Mouse (Mus musculus): ENCODE data around the gene Foxd4.

Foxd4 gene

GRCm38 (mm10) chr19:24900581-24901220, at the start of gene Foxd4:
Foxd4 (minus strand) TSS chr19:24901197.
- DNase-seq (ENCODE audit: low spot score in 2 of 2), result peak in 1 of 2 experiments; percentile 9

DNA sequence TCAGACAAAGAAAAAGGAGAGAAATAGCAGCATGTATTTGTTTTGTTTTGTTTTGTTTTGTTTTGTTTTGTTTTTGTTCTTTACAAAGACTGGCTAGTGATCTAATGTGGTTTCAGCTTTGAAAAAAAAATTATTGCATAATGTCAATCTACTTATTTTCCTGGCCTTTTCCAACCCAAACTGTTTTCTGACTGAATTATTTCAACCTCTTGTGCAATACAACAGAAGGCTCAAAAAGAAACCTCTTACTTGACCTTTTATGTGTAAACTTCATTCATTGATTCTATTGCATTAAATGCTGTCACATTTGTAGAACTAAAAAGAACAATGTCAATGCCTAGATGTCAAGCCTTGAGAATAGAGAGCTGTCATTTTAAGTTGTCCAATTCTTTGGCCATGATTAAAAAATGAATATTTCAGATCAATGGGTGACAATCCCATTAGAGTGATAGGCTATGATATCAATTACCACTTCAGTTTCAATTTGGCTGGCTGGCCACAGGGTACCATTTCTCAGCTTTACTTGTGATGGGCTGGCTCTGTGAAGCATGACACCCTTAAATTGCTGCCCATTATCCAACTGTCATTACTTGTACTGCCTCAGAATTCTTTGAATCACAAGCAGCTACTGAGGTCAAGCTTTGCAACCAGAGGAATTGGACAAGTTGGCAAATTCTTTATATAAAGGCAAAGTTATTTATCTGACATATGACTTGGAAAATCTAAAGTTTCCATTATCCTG, 44.7 kb upstream of the Foxd4 start:
- DNase-seq (ENCODE audit: low spot score in 2 of 2), result no peak

DNA sequence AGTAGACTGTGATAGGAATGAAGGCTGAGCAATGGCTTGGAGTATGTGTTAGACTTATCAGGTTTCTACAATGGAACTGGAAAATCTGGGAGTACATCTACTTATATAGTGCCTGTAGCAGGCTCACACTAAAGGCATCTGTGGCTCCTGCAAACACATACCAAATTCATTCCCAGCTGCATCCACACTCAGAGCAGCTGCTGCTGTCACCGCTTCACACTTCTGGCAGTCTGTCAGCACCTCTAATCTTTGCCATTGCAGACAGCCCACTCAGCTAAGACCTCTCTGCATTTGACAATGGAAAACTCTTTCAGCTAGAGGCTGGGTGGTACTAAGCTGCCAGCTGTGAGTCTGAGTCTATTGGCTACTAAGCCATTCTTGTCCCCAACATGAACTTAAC, 36.1 kb upstream of the Foxd4 start:
- no peak for DNase-seq (ENCODE audit: low spot score in 2 of 2)

- DNase-seq (ENCODE audit: low spot score in 2 of 2), result no peak
These were observed 28.0 kb upstream of the Foxd4 start for GRCm38 (mm10) chr19:24929041-24929440.

GRCm38 (mm10) chr19:24920866-24921265, 19.9 kb upstream of the Foxd4 start:
- no peak for DNase-seq (ENCODE audit: low spot score in 2 of 2)

DNA sequence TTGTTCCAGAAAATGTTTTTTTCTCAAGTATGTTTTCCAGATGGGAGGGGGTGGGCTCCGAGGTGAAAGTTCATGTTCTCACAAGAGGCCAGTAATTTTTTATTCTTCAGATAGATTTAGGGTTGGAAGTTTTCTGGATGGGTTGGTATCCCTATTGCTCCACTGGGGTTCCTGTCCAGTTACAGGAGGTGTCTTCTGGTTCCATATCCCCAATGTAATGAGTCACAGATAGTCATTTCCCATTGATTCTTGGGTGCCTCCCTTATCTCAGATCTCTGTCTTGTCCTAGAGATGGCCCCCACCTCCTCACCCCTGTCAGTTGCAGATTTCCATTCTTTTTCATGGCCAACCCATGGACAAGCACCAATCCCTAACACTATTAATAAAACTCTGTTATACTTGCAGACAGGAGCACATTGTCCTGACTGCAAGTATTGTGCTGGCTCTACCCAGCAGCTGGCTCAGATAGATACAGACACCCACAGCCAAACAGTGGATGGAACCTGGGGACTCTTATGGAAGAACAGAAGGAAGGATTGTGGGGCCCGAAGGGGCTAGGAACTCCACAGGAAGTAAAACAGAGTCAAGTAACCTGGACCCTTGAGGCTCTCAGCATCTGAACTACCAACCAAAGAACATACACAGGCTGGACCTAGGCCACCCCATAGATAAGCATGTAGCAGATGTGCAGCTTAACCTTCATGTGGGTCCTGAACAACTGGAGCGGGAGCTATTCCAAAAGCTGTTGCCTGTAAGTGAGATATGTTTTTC, 7.6 kb upstream of the Foxd4 start:
- DNase-seq (ENCODE audit: low spot score in 2 of 2), result no peak

GRCm38 (mm10) chr19:24907655-24908054, 6.7 kb upstream of the Foxd4 start:
- no peak for DNase-seq (ENCODE audit: low spot score in 2 of 2)

DNA sequence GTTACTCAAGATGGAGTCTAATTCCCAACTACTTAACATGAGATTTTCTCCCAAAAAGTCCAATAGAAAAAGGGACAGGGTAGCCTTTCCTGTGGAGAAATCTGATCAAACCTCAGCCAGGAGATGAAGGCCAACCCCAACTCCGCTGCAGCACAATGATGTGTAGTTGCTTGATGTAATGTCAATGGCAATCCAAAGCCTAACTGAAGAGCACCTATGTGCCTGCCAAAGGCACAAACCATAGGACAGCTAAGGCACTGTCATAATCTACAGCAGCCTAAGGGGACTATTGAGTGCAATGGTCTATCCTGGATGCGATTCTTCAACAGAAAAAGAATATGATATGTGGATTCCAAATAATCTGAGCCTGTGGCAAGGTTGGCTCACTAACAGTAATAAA, 1.8 kb upstream of the Foxd4 start:
- no peak for DNase-seq (ENCODE audit: low spot score in 2 of 2)

DNA sequence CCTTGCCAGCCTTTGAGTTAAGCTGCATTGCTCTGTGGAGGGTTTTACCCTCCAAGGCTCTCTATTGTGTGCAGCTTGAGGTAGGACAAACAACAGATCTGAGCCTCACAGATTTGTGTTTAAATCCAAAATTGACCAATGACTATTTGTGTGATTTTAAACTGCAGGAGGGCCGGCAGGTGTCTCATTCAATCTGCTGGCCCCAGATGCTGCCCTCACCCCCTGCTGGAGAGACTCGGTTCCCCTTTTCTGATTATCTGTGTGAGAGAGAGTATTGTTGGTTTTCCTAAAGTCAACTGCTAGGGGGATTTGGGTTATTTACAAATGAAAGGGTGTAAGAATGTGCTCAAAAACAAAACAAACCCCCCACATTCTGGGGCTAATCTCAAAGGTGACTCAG, 1.3 kb upstream of the Foxd4 start:
- DNase-seq (ENCODE audit: low spot score in 2 of 2), result no peak

GRCm38 (mm10) chr19:24901666-24902065, 669 bp upstream of the Foxd4 start:
- no peak for DNase-seq (ENCODE audit: low spot score in 2 of 2)

- DNase-seq (ENCODE audit: low spot score in 2 of 2), result peak in 1 of 2 experiments; percentile 15
These were observed 1.1 kb downstream of the Foxd4 start for GRCm38 (mm10) chr19:24899578-24900544.

- peak in 1 of 2 experiments; percentile 20 for DNase-seq (ENCODE audit: low spot score in 2 of 2)
These were observed 2.0 kb downstream of the Foxd4 start for GRCm38 (mm10) chr19:24898737-24899577.

GRCm38 (mm10) chr19:24897896-24898736, 2.9 kb downstream of the Foxd4 start:
- peak in 1 of 2 experiments; percentile 2 for DNase-seq (ENCODE audit: low spot score in 2 of 2)

DNA sequence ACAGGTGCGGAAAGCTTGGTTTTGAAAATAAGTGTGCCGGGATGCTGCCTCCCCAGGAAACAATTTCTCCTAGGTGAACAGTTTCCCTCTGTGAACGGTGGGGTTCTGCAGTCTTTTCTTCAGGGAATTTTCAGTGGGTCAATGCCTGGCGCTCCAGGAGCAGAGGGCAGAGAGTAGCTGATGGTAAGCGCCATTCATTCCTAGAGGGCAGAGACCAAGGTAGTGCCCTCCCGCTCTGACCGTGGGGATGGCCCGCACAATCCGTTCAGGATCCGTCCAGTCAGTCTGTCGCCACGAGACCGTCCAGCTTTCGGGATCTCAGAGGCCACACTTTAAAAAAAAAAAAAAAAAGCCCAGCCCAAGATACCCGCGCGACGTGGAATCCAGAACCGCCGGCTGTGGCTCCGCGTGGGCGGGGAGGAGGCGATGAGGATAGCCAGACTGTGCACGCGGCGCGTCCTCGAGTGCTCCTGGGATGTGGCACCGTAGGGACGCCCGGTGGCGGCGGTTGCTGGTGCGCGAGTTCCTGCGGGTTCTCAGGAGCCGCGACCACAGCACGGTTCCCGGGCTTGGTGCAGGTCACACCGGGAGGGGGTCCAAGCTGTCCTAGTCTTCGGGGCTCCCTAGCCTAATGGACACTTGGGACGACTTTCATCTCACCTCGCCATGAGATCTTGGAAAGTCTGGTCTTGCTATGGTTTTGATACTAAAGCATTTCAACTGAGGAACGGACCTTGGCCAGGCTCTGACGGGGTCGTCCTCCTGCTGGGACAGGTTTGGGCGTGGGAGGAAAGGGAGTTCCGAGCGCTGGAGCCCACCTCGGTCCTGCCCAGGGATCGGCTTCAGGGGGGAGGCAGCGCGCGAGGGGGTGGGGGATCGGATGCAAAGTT, 3.7 kb downstream of the Foxd4 start:
- DNase-seq (ENCODE audit: low spot score in 2 of 2), result peak in 1 of 2 experiments; percentile 5

GRCm38 (mm10) chr19:24896536-24896935, 4.5 kb downstream of the Foxd4 start:
- DNase-seq (ENCODE audit: low spot score in 2 of 2), result no peak

DNA sequence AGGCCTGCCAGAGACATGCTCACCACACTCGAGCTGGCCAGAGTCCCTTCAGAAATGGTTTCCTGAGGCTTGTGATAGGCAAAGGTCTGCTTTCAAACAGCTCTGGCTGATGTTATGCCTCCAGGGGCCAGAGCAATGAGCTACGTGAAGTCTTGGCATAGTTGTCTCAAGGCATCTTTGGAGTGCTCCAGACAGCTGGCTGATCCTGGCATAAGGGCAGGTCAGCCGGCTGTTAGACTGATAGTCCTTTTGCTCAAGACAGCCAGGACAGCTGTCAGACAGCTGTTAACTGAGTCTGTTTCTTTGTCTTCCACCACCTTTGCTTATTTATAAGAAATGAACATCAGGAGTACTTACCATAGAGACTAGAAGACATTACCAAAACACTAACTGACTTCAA, 14.1 kb downstream of the Foxd4 start:
- no peak for DNase-seq (ENCODE audit: low spot score in 2 of 2)

- DNase-seq (ENCODE audit: low spot score in 2 of 2), result peak; percentile 62 to 72
These were observed 15.5 kb downstream of the Foxd4 start for GRCm38 (mm10) chr19:24885504-24885903.

DNA sequence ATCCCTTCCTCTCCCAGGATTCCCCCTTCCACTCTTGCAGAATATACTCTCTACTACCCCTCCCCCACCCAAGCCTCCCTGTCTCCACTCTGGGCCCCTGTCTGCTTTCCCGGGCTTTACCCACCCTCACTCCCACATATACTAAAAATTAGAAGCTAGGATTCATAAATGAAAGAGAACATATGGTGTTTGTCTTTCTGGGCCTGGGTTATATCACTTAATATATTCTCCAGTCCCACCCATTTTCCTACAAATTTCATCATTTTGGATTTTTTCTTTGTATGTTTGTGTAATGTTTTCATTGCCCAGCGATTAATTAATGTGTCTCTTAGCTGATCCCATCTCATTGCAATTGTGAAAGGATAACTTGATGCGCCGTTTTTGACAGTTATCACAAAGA, 19.8 kb downstream of the Foxd4 start:
- DNase-seq (ENCODE audit: low spot score in 2 of 2), result no peak
